Mouse (Mus musculus) left cerebral cortex, adult 6 months (tissue): ENCODE results near the gene Ros1. TPM values are rescaled to one million over a fixed set of nuclear protein-coding genes. Genes with fewer than 3 reads are reported as not detected.

Source experiments
- long read RNA-seq, 2 experiments: library from polyadenylated mRNA; unstranded; transcript quantifications; one replicate each; pipeline ENCODE4 v2.0.0; 2019 to 2020
- polyA plus RNA-seq: library from polyadenylated mRNA; unstranded; fragments of <200 nt; fragmentation: Nextera tagmentation; gene quantifications from 2 replicates; pipeline ENCODE4 v1.2.3, GENCODE M21; 2021

The Ros1 gene
- not detected in 2 replicates for polyA plus RNA-seq
- long read RNA-seq, experiment 1: 0 reads
- long read RNA-seq, experiment 2: 0 reads

GRCm38 (mm10) chr10:52194957-52195852 is at the start of gene Ros1:
Gene Ros1 (minus strand): TSS chr10:52195244.

GRCm38 (mm10) chr10:52233301-52233968 is 38.4 kb upstream of the Ros1 start, which contains the start of gene Dcbld1:
Gene Dcbld1 (plus strand): TSS chr10:52233619.

GRCm38 (mm10) chr10:52022413-52023212 is 172.4 kb downstream of the Ros1 start, which contains the start of gene Vgll2:
Gene Vgll2 (plus strand): TSS chr10:52022502.

Other genes starting within 250 kb of the Ros1 start
- gene Vgll2, start 172.7 kb downstream of the Ros1 start, polyA plus RNA-seq: 0.16 TPM in 1 of 2 replicates, not detected in the other
- 3.8 and 5.3 TPM in 2 replicates for gene Dcbld1, start 38.4 kb upstream of the Ros1 start, polyA plus RNA-seq
- not detected in 2 replicates for gene Gm26741, start 163.5 kb upstream of the Ros1 start, polyA plus RNA-seq
- gene Gopc, start 186.9 kb upstream of the Ros1 start, polyA plus RNA-seq: 6.5 and 20.5 TPM in 2 replicates
- gene Nepn, start 193.7 kb upstream of the Ros1 start, polyA plus RNA-seq: not detected in 2 replicates
- gene Nus1, start 222.3 kb upstream of the Ros1 start, polyA plus RNA-seq: 8.2 and 9.5 TPM in 2 replicates